Mouse (Mus musculus): ENCODE results near the gene Bcat2. TPM values are rescaled to one million over a fixed set of nuclear protein-coding genes. Genes with fewer than 3 reads are reported as not detected.

Bcat2 gene
- polyA plus RNA-seq, 1 experiment from 2014 or later: 51.1 TPM

DNA sequence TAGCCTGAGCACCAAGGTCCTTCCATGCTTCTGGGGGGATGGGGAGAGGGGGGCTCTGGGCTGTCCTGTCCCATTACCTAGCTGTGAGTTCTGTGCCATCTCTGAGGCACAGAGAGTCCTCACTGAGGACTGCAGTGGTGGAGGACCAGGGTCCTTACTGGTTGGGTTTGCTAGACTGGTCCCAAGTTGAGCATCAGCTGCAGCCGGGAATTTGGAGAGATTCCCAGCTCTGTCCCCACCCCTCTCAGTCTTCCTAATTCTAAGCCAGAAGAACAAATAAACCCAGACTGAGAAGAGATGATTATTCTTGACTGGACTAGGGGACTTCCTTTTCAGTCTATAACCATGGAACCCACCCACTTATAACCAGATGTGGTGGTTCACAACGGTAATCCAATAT is 39.3 kb upstream of the Bcat2 start:
- H3K36me3 ChIP-seq (replicated peaks): no peaks in the 10 kb centered on the region
- 0 out of 2 replicates have a peak overlapping the region, but pooled peaks have one; percentile 23 for H3K4me3 ChIP-seq
- 78% methylated on average over 2 of the region's 2 CpGs for WGBS
- no peak for DNase-seq (ENCODE audit: low spot score)
- H3K27me3 ChIP-seq (replicated peaks; ENCODE audit: low read depth, poor library complexity, severe bottlenecking): no peaks in the 10 kb centered on the region
- H3K9me3 ChIP-seq: no peaks in the 10 kb centered on the region
- H3K27ac ChIP-seq (replicated peaks): peak overlapping the region; percentile 57; the same call in 1 of the 2 replicates
- H3K4me1 ChIP-seq: peaks cover 20% of the 10 kb centered on the region

DNA sequence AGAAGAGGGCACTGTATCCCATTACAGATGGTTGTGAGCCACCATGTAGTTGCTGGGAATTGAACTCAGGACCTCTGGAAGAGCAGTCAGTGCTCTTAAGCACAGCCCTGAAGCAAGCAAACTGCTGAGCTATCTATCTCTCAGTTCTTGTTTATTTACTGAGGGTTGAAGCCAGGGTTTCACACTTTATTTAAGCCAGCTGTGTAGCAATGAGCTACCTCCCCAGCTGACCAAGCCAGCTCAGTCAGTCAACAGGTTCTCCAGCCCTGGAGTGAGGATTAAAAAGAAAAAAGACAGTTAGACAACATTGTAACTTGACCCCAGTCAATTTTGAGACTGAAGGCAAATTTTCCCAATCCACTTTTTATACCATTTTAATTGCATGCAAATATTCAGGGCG is 34.3 kb upstream of the Bcat2 start:
- DNase-seq (ENCODE audit: low spot score): no peak
- Histone ChIP-seq H3K27ac (replicated peaks) (no peak overlapping the region), H3K9me3 (no peaks in the 10 kb centered on the region), H3K27me3 (replicated peaks; ENCODE audit: low read depth, poor library complexity, severe bottlenecking) (no peaks in the 10 kb centered on the region; the same call in 1 of the 2 replicates), H3K4me1 (peaks cover 17% of the 10 kb centered on the region), H3K4me3 (no peak overlapping the region), H3K36me3 (replicated peaks) (no peaks in the 10 kb centered on the region)
- WGBS: 75% methylated on average over 1 of the region's 1 CpGs

DNA sequence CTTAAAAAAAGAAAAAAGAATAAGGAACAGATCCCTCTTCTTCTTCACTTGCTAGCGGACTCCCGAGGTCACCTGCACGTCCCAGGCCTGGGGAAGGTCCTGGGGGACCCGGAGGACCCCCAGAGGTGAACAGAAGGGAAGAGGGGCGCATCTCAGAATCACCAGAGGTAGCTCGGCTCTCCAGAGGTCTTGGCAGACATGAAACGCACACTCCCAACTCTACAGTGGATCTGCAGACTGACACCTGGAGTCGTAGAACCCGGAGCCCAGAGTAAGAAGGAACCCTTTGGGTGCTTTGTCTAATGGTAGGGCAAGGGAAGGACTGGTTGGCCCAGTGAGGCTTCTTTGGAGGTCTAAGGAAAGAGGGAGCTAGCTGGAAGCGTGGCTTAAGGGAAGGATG is 32.4 kb upstream of the Bcat2 start:
- H3K36me3 ChIP-seq (replicated peaks): no peaks in the 10 kb centered on the region
- DNase-seq (ENCODE audit: low spot score): no peak
- H3K4me3 ChIP-seq: peak overlapping the region; percentile 62
- peaks cover 17% of the 10 kb centered on the region for H3K4me1 ChIP-seq
- WGBS: 76% methylated on average over 10 of the region's 10 CpGs
- peak overlapping the region; percentile 72; the same call in 1 of the 2 replicates for H3K27ac ChIP-seq (replicated peaks)
- H3K27me3 ChIP-seq (replicated peaks; ENCODE audit: low read depth, poor library complexity, severe bottlenecking): no peaks in the 10 kb centered on the region; the same call in 1 of the 2 replicates
- no peaks in the 10 kb centered on the region for H3K9me3 ChIP-seq

DNA sequence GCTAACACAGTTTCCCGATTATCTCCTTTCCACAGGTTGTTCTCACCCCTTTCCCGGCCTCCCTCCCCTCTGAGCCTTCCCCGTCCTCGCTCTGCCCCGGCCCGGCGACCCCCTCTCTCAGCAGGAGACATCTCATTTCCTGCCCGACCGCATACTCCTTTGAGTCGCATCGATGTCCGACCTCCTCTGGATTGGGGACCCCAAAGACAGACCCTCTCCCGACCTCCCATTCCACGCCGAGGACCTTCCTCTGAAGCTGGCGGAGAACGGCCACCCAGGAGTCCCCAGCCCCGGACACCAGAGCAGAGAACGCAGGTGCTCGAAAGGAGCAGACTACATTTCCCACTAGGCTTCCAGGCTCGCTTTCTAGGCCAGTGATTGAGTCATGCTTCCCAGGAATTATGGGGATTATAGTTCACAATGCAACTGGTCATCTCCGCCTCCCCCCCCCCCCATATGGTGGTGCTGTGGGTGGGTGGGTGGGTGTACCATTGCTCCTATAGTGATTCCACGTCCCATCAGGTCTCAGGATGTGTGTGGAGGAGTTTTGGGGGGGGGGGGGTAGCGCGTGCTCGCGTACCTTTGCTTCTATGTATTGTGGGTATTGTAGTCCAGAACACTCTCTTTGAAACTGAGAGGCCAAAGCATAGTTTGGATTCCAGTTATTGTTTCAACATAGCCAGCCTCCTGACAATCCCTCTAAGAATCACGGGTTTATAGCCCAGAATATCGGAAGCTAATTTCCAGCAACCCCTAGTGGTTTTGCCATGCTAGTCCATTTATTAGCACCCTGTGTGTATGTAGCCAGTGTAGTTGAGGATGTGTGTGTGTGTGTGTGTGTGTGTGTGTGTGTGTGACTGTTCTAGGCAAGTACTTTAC is 31.6 kb upstream of the Bcat2 start:
- WGBS: 3% methylated on average over 29 of the region's 29 CpGs
- peak overlapping the region; percentile 72 for H3K27ac ChIP-seq (replicated peaks)
- H3K27me3 ChIP-seq (replicated peaks; ENCODE audit: low read depth, poor library complexity, severe bottlenecking): no peaks in the 10 kb centered on the region; the same call in 1 of the 2 replicates
- H3K4me1 ChIP-seq: peaks cover 17% of the 10 kb centered on the region
- H3K4me3 ChIP-seq: peak overlapping the region; percentile 62
- peak; percentile 61 for DNase-seq (ENCODE audit: low spot score)
- H3K9me3 ChIP-seq: no peaks in the 10 kb centered on the region
- H3K36me3 ChIP-seq (replicated peaks): no peaks in the 10 kb centered on the region

DNA sequence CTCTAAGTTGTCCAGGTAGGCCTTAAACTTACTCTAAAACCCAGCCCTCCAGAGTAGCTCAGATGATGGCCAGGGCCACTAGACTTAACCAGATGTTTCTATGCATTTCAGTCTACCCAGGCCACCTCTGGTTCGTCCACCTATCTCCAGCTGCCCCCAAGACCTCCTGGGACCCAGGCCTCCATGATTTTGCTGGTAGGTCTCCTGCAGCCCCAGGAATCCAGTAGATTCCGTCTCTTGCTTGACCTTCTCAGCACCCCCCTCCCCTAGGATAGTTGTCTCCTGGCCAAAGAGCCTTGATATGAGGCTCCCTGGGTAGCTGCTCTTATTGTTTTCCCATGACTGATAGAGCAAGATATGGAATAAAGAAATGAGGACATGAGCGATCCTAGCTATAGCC is 30.9 kb upstream of the Bcat2 start:
- no peaks in the 10 kb centered on the region for H3K36me3 ChIP-seq (replicated peaks)
- no peak overlapping the region for H3K4me3 ChIP-seq
- H3K9me3 ChIP-seq: no peaks in the 10 kb centered on the region
- H3K27me3 ChIP-seq (replicated peaks; ENCODE audit: low read depth, poor library complexity, severe bottlenecking): no peaks in the 10 kb centered on the region; the same call in 1 of the 2 replicates
- H3K27ac ChIP-seq (replicated peaks): peak overlapping the region; percentile 30; the same call in 1 of the 2 replicates
- DNase-seq (ENCODE audit: low spot score): no peak
- 89% methylated on average over 3 of the region's 3 CpGs for WGBS
- H3K4me1 ChIP-seq: peaks cover 17% of the 10 kb centered on the region

DNA sequence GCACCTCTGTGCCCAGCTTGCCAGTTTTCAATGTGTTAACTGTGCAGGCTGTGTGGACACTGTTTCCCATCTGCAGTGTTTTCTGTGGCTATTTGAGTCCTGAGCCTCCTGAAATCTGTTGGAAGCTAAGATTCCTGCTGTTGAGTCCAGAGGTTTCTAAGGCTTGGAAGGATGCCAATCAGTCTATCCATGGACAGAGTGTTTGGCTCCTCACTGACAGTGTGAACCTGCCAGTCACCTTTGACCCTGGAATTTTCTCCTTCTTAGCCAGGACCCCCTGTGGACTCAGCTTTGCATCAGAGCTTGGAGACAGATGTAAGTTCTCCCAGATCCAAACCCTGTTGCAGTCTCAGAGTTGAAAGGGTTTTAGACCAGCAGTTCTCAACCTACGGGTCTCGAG is 29.7 kb upstream of the Bcat2 start:
- no peaks in the 10 kb centered on the region; the same call in 1 of the 2 replicates for H3K27me3 ChIP-seq (replicated peaks; ENCODE audit: low read depth, poor library complexity, severe bottlenecking)
- no peaks in the 10 kb centered on the region for H3K9me3 ChIP-seq
- no peaks in the 10 kb centered on the region for H3K36me3 ChIP-seq (replicated peaks)
- peaks cover 17% of the 10 kb centered on the region for H3K4me1 ChIP-seq
- H3K4me3 ChIP-seq: no peak overlapping the region
- H3K27ac ChIP-seq (replicated peaks): no peak overlapping the region
- DNase-seq (ENCODE audit: low spot score): no peak
- 76% methylated on average over 2 of the region's 2 CpGs for WGBS

DNA sequence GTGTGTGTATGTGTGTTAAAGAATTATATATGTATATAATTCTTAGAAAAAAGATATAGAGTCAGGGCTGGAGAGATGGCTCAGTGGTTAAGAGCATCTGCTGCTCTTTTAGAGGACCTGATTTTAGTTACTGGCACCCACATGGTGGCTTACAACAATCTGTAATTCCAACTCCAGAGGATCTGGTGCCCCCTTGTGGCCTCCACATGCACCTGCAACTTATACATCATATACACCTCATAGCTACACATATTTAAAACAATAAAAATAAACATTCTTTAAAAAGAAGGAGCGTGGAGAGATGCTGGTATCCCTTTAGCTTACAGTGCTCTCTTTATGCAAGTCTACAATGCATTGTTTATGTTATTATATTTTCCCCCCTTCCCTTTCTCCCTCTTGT is 25.4 kb upstream of the Bcat2 start:
- Histone ChIP-seq H3K36me3 (replicated peaks) (no peaks in the 10 kb centered on the region), H3K4me3 (no peak overlapping the region), H3K4me1 (no peaks in the 10 kb centered on the region; the same call in 1 of the 2 replicates), H3K9me3 (no peaks in the 10 kb centered on the region), H3K27ac (replicated peaks) (no peak overlapping the region), H3K27me3 (replicated peaks; ENCODE audit: low read depth, poor library complexity, severe bottlenecking) (no peaks in the 10 kb centered on the region)
- DNase-seq (ENCODE audit: low spot score): no peak
- WGBS: 87% methylated on average over 1 of the region's 1 CpGs

DNA sequence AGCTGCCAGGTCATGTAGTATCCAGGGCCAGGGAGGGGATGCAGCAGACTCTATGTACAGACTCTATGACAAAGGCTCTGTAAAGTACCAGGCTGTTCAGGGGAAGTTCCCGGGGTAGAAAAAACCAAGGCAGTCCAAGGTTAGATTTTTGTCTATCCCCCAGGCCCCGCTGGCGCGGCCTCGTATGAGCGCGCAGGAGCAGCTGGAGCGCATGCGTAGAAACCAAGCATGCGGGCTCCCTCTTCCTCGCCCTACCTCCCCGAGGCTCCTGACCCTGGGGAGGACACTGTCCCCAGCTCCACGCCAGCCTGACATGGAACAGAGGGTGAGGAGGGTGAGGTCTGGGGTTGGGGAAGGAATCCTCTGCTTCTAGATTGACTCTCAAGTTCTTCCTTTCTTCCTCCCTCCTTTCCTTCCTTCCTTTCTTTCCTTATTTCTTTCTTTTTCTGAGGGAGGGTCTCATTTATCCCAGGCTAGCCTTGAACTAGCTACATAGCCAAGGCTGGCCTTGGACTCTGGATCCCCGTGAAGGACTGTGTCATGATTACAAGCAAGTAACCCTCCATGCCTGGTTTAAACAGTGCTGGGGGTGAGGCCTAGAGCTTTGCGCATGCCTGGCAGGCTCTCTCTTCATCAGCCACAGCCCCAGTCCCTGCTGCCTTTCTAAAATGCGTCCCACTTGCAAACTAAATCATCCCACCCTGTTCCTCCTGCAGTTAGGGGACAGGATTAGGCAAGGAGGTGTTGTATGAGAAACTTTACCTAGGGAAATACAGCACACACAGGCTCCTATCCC is 20.1 kb upstream of the Bcat2 start:
- H3K36me3 ChIP-seq (replicated peaks): no peaks in the 10 kb centered on the region
- no peaks in the 10 kb centered on the region for H3K27me3 ChIP-seq (replicated peaks; ENCODE audit: low read depth, poor library complexity, severe bottlenecking)
- peaks cover 12% of the 10 kb centered on the region for H3K4me1 ChIP-seq
- H3K9me3 ChIP-seq: no peaks in the 10 kb centered on the region
- H3K4me3 ChIP-seq: no peak overlapping the region
- DNase-seq (ENCODE audit: low spot score): no peak
- 88% methylated on average over 16 of the region's 16 CpGs for WGBS
- no peak overlapping the region for H3K27ac ChIP-seq (replicated peaks)

DNA sequence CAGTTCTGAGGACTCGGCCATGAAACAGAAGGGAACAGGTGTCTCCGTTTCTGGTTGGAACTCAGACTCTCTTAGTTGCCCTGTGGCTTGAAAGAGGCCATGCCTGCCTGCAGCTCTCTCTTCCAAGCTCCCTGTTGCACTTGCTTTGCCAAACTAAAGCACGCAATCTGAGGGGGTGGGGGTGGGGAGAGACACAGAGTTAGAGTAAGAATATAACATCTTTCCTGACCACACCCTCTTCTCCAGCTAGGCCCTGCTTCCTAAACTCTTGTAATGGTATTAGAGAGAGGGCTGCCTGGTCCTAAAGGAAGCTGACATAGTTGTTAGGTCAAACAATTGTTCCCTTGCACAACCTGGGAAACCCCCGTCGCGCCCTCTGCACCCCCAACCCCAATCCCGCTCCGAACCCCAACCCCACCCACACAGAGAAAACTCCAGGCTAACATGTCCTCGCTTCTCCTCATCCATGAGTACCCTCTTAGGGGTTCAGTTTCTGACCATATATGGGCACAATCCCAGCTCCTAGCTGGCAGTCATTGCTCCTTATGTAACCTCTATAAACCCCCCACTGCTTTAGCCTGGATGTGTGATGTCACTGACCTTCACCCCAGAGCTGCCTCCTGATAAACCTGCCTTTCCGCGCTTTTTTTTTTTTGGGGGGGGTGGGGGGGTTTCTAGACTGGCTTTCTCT is 19.0 kb upstream of the Bcat2 start:
- 79% methylated on average over 11 of the region's 11 CpGs for WGBS
- Histone ChIP-seq H3K27ac (replicated peaks) (no peak overlapping the region), H3K9me3 (no peaks in the 10 kb centered on the region), H3K36me3 (replicated peaks) (no peaks in the 10 kb centered on the region), H3K27me3 (replicated peaks; ENCODE audit: low read depth, poor library complexity, severe bottlenecking) (no peaks in the 10 kb centered on the region), H3K4me1 (peaks cover 14% of the 10 kb centered on the region), H3K4me3 (no peak overlapping the region)
- DNase-seq (ENCODE audit: low spot score): no peak

DNA sequence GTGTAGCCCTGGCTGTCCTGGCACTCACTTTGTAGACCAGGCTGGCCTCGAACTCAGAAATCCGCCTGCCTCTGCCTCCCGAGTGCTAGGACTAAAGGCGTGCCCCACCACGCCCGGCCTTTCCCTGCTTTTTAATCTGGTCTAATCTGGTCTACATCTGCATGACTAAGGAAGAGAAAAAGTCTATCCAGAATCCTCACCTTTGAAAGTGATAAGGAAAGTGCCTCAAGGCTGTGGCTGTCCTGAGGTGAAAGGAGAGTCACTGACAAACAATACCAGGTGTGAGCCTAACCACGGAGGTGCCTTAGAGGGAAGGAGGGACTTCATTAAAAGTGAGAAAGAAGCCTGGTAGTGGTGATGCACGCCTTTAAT is 18.5 kb upstream of the Bcat2 start:
- Histone ChIP-seq H3K9me3 (no peaks in the 10 kb centered on the region), H3K27ac (replicated peaks) (no peak overlapping the region), H3K4me3 (no peak overlapping the region), H3K36me3 (replicated peaks) (no peaks in the 10 kb centered on the region), H3K4me1 (peaks cover 19% of the 10 kb centered on the region), H3K27me3 (replicated peaks; ENCODE audit: low read depth, poor library complexity, severe bottlenecking) (no peaks in the 10 kb centered on the region)
- WGBS: 83% methylated on average over 8 of the region's 8 CpGs
- DNase-seq (ENCODE audit: low spot score): no peak

DNA sequence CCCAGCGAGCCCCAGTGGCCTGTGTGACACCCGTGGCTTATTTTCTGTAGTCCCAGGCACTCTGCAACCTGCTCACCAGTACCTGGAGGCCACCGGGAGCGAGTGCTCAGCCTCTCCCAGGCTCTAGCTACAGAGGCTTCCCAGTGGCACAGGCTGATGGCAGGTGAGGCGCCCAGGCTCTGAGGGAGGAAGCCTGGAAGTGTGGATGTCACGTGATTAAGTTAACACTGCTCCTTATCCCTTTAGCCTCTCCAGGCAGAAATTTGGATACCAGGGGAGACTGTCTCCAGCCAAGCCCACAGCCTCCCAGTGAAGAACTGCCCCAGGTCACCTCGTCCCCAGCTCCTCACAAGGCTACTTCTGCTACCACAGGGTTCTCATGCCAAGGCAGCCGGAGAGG is 16.4 kb upstream of the Bcat2 start:
- H3K4me1 ChIP-seq: peaks cover 20% of the 10 kb centered on the region
- no peak overlapping the region for H3K4me3 ChIP-seq
- no peaks in the 10 kb centered on the region for H3K27me3 ChIP-seq (replicated peaks; ENCODE audit: low read depth, poor library complexity, severe bottlenecking)
- no peaks in the 10 kb centered on the region for H3K36me3 ChIP-seq (replicated peaks)
- no peak for DNase-seq (ENCODE audit: low spot score)
- no peaks in the 10 kb centered on the region for H3K9me3 ChIP-seq
- no peak overlapping the region for H3K27ac ChIP-seq (replicated peaks)
- 64% methylated on average over 8 of the region's 8 CpGs for WGBS

DNA sequence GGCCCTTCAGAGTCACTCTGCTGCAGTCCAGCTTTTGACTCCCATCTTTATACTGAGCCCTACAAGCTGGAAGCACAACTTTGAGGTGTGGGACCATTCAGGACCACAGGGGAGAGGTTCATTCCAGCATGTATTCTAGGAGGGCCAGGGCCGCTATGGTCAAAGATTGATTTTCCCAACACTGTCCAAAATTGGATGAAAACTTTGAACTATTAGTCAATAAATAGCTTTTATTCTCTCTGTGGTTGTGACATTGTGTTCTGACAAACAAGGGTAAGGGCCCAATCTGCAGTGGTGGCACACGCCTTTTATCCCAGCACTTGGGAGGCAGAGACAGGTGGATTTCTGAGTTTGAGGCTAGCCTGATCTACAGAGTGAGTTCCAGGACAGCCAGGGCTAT is 16.0 kb upstream of the Bcat2 start:
- no peak overlapping the region for H3K27ac ChIP-seq (replicated peaks)
- no peaks in the 10 kb centered on the region for H3K36me3 ChIP-seq (replicated peaks)
- no peak for DNase-seq (ENCODE audit: low spot score)
- 90% methylated on average over 2 of the region's 2 CpGs for WGBS
- H3K4me3 ChIP-seq: no peak overlapping the region
- H3K4me1 ChIP-seq: peaks cover 23% of the 10 kb centered on the region
- H3K27me3 ChIP-seq (replicated peaks; ENCODE audit: low read depth, poor library complexity, severe bottlenecking): no peaks in the 10 kb centered on the region
- H3K9me3 ChIP-seq: no peaks in the 10 kb centered on the region
